Mouse (Mus musculus): ENCODE data around the gene Atpif1. TPM values are rescaled to one million over a fixed set of nuclear protein-coding genes. Genes with fewer than 3 reads are reported as not detected.

Atpif1 gene
- polyA plus RNA-seq, 1 experiment from 2014 or later, result 1,561 TPM

- WGBS, result 1% methylated on average over 5 of the region's 5 CpGs
- Histone ChIP-seq H3K9ac (ENCODE audit: low read length) (peak overlapping the region; percentile 92), H3K4me1 (ENCODE audit: control insufficient read depth, insufficient read depth, low read length) (peaks cover 31% of the 10 kb centered on the region), H3K9me3 (replicated peaks; ENCODE audit: control insufficient read depth, low read length) (no peaks in the 10 kb centered on the region), H3K4me2 (ENCODE audit: low read depth, low read length) (peak overlapping the region; percentile 78), H3K27ac (ENCODE audit: low read length) (peak overlapping the region; percentile 95), H3K4me3 (ENCODE audit: low read length) (peak overlapping the region; percentile 78), H3K36me3 (ENCODE audit: control insufficient read depth, insufficient read depth) (peaks cover 16% of the 10 kb centered on the region), H3K27me3 (ENCODE audit: control insufficient read depth, insufficient read depth, low read length) (no peaks in the 10 kb centered on the region)
- peak; percentile 50; the same call in 1 of the 2 replicates for ATAC-seq (replicated peaks; ENCODE audit: extremely low read depth, insufficient read depth, low FRiP score)
Observed at GRCm38 (mm10) chr4:132532496-132532895, 963 bp downstream of the Atpif1 start.

DNA sequence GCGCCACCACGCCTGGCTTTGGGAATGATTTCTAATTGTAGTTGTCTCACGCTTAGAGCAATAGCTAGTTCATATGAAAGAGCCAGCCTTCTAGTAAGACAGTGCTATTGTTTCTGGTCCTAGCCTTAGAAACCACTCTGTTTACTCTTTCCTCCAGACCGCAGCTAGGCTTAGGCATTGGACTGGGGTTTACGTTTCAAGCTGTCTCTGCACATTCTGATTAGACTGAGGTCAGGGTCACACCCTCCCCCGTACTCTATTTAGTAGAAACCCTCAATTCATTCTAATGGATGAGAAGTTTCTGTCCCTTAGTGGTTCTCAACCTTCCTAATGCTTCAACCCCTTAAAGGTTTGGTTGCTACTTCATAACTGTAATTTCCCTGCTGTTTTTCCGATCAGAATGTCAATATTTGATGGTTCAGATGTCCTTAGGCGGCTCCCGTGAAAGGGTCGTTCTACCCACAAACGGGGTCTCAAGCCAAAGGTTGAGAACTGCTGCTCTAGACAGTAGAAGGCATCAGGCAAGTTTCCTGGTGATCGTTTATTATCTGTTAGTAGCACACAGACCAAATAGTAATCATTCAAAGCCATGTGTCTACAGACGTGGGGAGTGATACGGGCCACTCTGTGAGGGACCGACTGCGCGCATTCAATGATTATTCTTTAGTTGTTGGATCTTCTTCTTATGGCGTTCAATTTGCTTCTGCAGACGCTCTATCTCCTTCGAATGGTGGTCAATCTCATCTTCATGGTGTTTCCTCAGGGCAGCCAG, 3.2 kb downstream of the Atpif1 start:
- WGBS, result 92% methylated on average over 20 of the region's 20 CpGs
- H3K4me3 ChIP-seq (ENCODE audit: low read length), result no peak overlapping the region
- H3K4me1 ChIP-seq (ENCODE audit: control insufficient read depth, insufficient read depth, low read length), result peaks cover 17% of the 10 kb centered on the region
- H3K9ac ChIP-seq (ENCODE audit: low read length), result no peak overlapping the region
- H3K4me2 ChIP-seq (ENCODE audit: low read depth, low read length), result no peak overlapping the region
- 0 out of 2 replicates have a peak overlapping the region, but pooled peaks have one; percentile 16 for H3K27ac ChIP-seq (ENCODE audit: low read length)
- H3K9me3 ChIP-seq (replicated peaks; ENCODE audit: control insufficient read depth, low read length), result no peaks in the 10 kb centered on the region
- ATAC-seq (replicated peaks; ENCODE audit: extremely low read depth, insufficient read depth, low FRiP score), result no peak
- no peaks in the 10 kb centered on the region for H3K27me3 ChIP-seq (ENCODE audit: control insufficient read depth, insufficient read depth, low read length)
- H3K36me3 ChIP-seq (ENCODE audit: control insufficient read depth, insufficient read depth), result peaks cover 16% of the 10 kb centered on the region

DNA sequence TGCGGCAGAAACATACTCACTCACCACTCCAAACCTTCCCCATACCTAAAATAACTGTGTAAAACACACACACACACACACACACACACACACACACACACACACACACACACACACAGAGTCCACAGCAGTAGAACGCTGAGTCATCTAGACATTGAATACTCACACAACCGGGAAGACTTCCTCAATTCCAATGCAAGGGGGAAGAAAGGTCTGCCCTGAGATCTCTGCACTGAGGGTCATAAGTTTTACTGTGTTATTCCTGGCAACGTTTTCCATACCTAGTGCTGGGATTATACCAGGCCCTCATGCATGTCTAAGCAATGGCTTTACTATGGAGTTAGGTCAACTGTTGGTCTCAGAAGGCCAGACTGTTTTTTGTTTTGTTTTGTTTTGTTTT, 4.1 kb downstream of the Atpif1 start:
- Histone ChIP-seq H3K4me2 (ENCODE audit: low read depth, low read length) (no peak overlapping the region), H3K27me3 (ENCODE audit: control insufficient read depth, insufficient read depth, low read length) (no peaks in the 10 kb centered on the region), H3K9me3 (replicated peaks; ENCODE audit: control insufficient read depth, low read length) (no peaks in the 10 kb centered on the region), H3K27ac (ENCODE audit: low read length) (no peak overlapping the region), H3K36me3 (ENCODE audit: control insufficient read depth, insufficient read depth) (peaks cover 16% of the 10 kb centered on the region), H3K9ac (ENCODE audit: low read length) (no peak overlapping the region), H3K4me1 (ENCODE audit: control insufficient read depth, insufficient read depth, low read length) (peaks cover 19% of the 10 kb centered on the region), H3K4me3 (ENCODE audit: low read length) (no peak overlapping the region)
- WGBS, result 74% methylated on average over 4 of the region's 4 CpGs
- no peak for ATAC-seq (replicated peaks; ENCODE audit: extremely low read depth, insufficient read depth, low FRiP score)

- H3K27me3 ChIP-seq (ENCODE audit: control insufficient read depth, insufficient read depth, low read length), result no peaks in the 10 kb centered on the region
- no peak overlapping the region for H3K27ac ChIP-seq (ENCODE audit: low read length)
- WGBS, result 83% methylated on average over 8 of the region's 8 CpGs
- no peaks in the 10 kb centered on the region for H3K9me3 ChIP-seq (replicated peaks; ENCODE audit: control insufficient read depth, low read length)
- H3K4me3 ChIP-seq (ENCODE audit: low read length), result no peak overlapping the region
- no peak overlapping the region for H3K9ac ChIP-seq (ENCODE audit: low read length)
- ATAC-seq (replicated peaks; ENCODE audit: extremely low read depth, insufficient read depth, low FRiP score), result no peak
- peaks cover 16% of the 10 kb centered on the region for H3K4me1 ChIP-seq (ENCODE audit: control insufficient read depth, insufficient read depth, low read length)
- peaks cover 16% of the 10 kb centered on the region for H3K36me3 ChIP-seq (ENCODE audit: control insufficient read depth, insufficient read depth)
- no peak overlapping the region for H3K4me2 ChIP-seq (ENCODE audit: low read depth, low read length)
Observed at GRCm38 (mm10) chr4:132527917-132528522, 5.4 kb downstream of the Atpif1 start.

DNA sequence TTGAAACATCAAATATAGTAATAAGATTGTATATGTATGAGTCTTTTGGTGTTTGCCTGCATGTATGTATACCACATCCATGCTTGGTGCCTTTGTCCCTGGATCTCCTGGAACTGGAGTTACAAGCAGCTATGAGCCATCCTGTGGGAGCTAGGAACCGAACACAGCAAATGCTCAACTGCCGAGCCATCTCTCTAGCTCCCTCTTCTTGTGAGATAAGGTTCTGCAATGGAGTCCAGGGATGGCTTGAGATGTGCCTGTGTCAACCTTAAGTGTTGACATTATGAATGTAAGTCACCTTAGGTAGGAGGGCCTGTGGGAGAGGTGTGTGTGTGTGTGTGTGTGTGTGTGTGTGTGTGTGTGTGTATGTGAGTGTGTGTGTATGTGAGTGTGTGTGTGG, 6.8 kb downstream of the Atpif1 start:
- H3K27ac ChIP-seq (ENCODE audit: low read length), result no peak overlapping the region
- peaks cover 16% of the 10 kb centered on the region for H3K36me3 ChIP-seq (ENCODE audit: control insufficient read depth, insufficient read depth)
- ATAC-seq (replicated peaks; ENCODE audit: extremely low read depth, insufficient read depth, low FRiP score), result no peak
- H3K27me3 ChIP-seq (ENCODE audit: control insufficient read depth, insufficient read depth, low read length), result no peaks in the 10 kb centered on the region
- no peak overlapping the region for H3K9ac ChIP-seq (ENCODE audit: low read length)
- H3K4me1 ChIP-seq (ENCODE audit: control insufficient read depth, insufficient read depth, low read length), result peaks cover 12% of the 10 kb centered on the region
- H3K4me3 ChIP-seq (ENCODE audit: low read length), result no peak overlapping the region
- WGBS, result 44% methylated on average over 2 of the region's 2 CpGs
- no peaks in the 10 kb centered on the region for H3K9me3 ChIP-seq (replicated peaks; ENCODE audit: control insufficient read depth, low read length)
- no peak overlapping the region for H3K4me2 ChIP-seq (ENCODE audit: low read depth, low read length)

DNA sequence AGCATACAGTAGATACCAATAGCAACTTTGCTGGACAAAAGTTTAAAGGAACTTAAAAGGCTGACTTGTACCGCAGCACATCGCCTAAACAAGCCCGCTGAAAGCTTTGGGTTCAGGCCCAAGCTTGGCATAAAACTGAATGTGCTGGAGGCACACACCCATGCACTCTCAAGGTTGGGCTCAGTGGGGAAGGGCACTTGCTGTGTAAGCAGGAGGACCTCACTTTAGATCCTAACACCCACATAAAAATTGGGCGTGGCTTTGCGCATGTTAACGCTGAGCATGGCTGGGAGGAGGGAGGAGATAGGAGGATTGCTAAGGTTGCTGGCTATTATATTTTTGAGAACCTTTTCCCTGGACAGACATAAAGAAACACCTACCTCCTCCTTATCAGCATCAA, 8.7 kb downstream of the Atpif1 start:
- H3K36me3 ChIP-seq (ENCODE audit: control insufficient read depth, insufficient read depth), result peaks cover 5% of the 10 kb centered on the region
- ATAC-seq (replicated peaks; ENCODE audit: extremely low read depth, insufficient read depth, low FRiP score), result no peak
- H3K9ac ChIP-seq (ENCODE audit: low read length), result no peak overlapping the region
- H3K4me3 ChIP-seq (ENCODE audit: low read length), result no peak overlapping the region
- peaks cover 9% of the 10 kb centered on the region for H3K4me1 ChIP-seq (ENCODE audit: control insufficient read depth, insufficient read depth, low read length)
- WGBS, result 49% methylated on average over 6 of the region's 6 CpGs
- H3K9me3 ChIP-seq (replicated peaks; ENCODE audit: control insufficient read depth, low read length), result no peaks in the 10 kb centered on the region
- H3K27me3 ChIP-seq (ENCODE audit: control insufficient read depth, insufficient read depth, low read length), result no peaks in the 10 kb centered on the region
- H3K4me2 ChIP-seq (ENCODE audit: low read depth, low read length), result no peak overlapping the region
- peak overlapping the region; percentile 59 for H3K27ac ChIP-seq (ENCODE audit: low read length)

DNA sequence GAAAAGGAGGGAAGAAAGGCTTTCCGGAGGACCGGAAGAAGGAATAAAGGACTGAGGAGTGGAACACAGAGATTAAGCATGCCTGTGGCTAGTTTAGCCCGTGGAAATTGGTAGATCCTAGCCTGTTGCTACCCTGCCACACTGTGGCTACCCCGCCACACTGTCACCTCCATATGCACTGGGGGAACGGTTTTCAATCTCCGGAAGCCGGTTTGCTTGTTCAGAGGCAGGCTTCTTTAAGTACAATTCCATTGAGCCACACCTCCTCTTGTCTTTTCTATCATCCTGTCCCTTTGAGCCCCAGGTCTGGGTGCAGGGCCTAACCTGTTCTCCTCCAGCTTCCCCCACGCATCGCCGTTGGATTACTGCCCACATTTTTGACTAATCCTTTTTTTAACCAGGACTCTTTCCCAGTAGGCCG, 9.1 kb downstream of the Atpif1 start:
- Histone ChIP-seq H3K36me3 (ENCODE audit: control insufficient read depth, insufficient read depth) (no peaks in the 10 kb centered on the region; the same call in 1 of the 2 replicates), H3K27ac (ENCODE audit: low read length) (peak overlapping the region; percentile 59), H3K4me3 (ENCODE audit: low read length) (no peak overlapping the region), H3K9me3 (replicated peaks; ENCODE audit: control insufficient read depth, low read length) (no peaks in the 10 kb centered on the region), H3K4me1 (ENCODE audit: control insufficient read depth, insufficient read depth, low read length) (peaks cover 9% of the 10 kb centered on the region), H3K9ac (ENCODE audit: low read length) (peak overlapping the region; percentile 29; the same call in 1 of the 2 replicates), H3K27me3 (ENCODE audit: control insufficient read depth, insufficient read depth, low read length) (no peaks in the 10 kb centered on the region), H3K4me2 (ENCODE audit: low read depth, low read length) (no peak overlapping the region)
- WGBS, result 26% methylated on average over 11 of the region's 11 CpGs
- ATAC-seq (replicated peaks; ENCODE audit: extremely low read depth, insufficient read depth, low FRiP score), result no peak

- Histone ChIP-seq H3K4me2 (ENCODE audit: low read depth, low read length) (no peak overlapping the region), H3K27me3 (ENCODE audit: control insufficient read depth, insufficient read depth, low read length) (no peaks in the 10 kb centered on the region), H3K36me3 (ENCODE audit: control insufficient read depth, insufficient read depth) (no peaks in the 10 kb centered on the region), H3K9ac (ENCODE audit: low read length) (no peak overlapping the region), H3K9me3 (replicated peaks; ENCODE audit: control insufficient read depth, low read length) (no peaks in the 10 kb centered on the region), H3K4me3 (ENCODE audit: low read length) (no peak overlapping the region), H3K4me1 (ENCODE audit: control insufficient read depth, insufficient read depth, low read length) (peaks cover 9% of the 10 kb centered on the region), H3K27ac (ENCODE audit: low read length) (no peak overlapping the region)
- 89% methylated on average over 3 of the region's 3 CpGs for WGBS
- no peak for ATAC-seq (replicated peaks; ENCODE audit: extremely low read depth, insufficient read depth, low FRiP score)
Observed at GRCm38 (mm10) chr4:132519188-132519587, 14.3 kb downstream of the Atpif1 start.

DNA sequence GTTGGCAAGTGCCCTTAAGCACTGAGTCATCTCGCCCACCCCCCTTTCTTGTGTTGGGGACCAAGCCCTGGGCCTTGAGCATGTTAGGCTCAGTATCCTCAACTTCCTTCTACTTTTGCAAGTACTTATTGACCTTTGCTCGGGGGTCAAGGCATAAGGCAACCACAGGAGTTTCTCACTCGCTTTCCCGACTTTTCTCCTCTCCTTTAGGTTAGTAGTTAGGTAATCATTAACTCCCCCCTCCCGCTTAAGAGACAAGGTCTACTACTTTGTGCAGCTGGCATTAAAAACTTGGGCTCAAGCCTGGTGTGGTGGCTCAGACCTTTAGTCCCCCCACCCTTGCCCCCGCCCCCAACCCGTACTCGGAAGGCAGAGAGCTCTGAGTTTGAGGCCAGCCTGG, 15.4 kb downstream of the Atpif1 start:
- Histone ChIP-seq H3K4me2 (ENCODE audit: low read depth, low read length) (no peak overlapping the region), H3K27ac (ENCODE audit: low read length) (no peak overlapping the region), H3K4me3 (ENCODE audit: low read length) (no peak overlapping the region), H3K9ac (ENCODE audit: low read length) (no peak overlapping the region), H3K27me3 (ENCODE audit: control insufficient read depth, insufficient read depth, low read length) (no peaks in the 10 kb centered on the region), H3K36me3 (ENCODE audit: control insufficient read depth, insufficient read depth) (no peaks in the 10 kb centered on the region), H3K9me3 (replicated peaks; ENCODE audit: control insufficient read depth, low read length) (no peaks in the 10 kb centered on the region), H3K4me1 (ENCODE audit: control insufficient read depth, insufficient read depth, low read length) (peaks cover 11% of the 10 kb centered on the region; the same call in 1 of the 2 replicates)
- ATAC-seq (replicated peaks; ENCODE audit: extremely low read depth, insufficient read depth, low FRiP score), result no peak
- 78% methylated on average over 8 of the region's 8 CpGs for WGBS

Data from heart, embryonic 16.5 days (tissue).